ENCODE assay signal across 8 mouse cellular contexts in genomic region chr5:128971298-128971697, GRCm38 (mm10). TPM values are rescaled to one million over a fixed set of nuclear protein-coding genes. Genes with fewer than 3 reads are reported as not detected.
DNase-seq lines count a peak whose midpoint lies in the region; ATAC-seq and TF ChIP-seq lines count a peak whose summit lies in the region.

No protein-coding gene starts in this region.

- no peak overlapping the region for H3K9ac ChIP-seq in limb, embryonic 14.5 days (ENCODE audit: low read depth, low read length, severe bottlenecking)
- peak overlapping the region; percentile 46; the same call in 1 of the 2 replicates for H3K9ac ChIP-seq in midbrain, embryonic 16.5 days (ENCODE audit: low read depth, low read length)

- H3K4me1 ChIP-seq in kidney, adult 2 months (ENCODE audit: control insufficient read depth, insufficient read depth, low read length): no peaks in the 10 kb centered on the region
- H3K4me1 ChIP-seq in limb, embryonic 14.5 days (ENCODE audit: control insufficient read depth, insufficient read depth, low read length): no peaks in the 10 kb centered on the region
- H3K4me1 ChIP-seq in midbrain, embryonic 16.5 days (ENCODE audit: control insufficient read depth, insufficient read depth, low read length): no peaks in the 10 kb centered on the region

- peak; percentile 36 for DNase-seq in ovary, postnatal 10 days (ENCODE audit: low spot score)
- no peak for DNase-seq in ovary, adult 18-20 months (ENCODE audit: low spot score)
- peak; percentile 84 to 87 for DNase-seq in cerebellum, postnatal 10 days
- DNase-seq in frontal cortex, postnatal 25 days (ENCODE audit: low spot score in 2 of 2): peak; percentile 68 to 79
- peak; percentile 55 for DNase-seq in kidney, adult 2 months
- peak; percentile 60 for DNase-seq in limb, embryonic 14.5 days (ENCODE audit: low spot score)
- peak; percentile 67 for DNase-seq in splenic B cell, adult 2 months (ENCODE audit: low read depth, low spot score)

- H3K27ac ChIP-seq in kidney, adult 2 months (ENCODE audit: insufficient read depth, low read depth, low read length): no peak overlapping the region
- no peak overlapping the region for H3K27ac ChIP-seq in limb, embryonic 14.5 days (replicated peaks; ENCODE audit: low read depth, low read length)
- no peak overlapping the region for H3K27ac ChIP-seq in midbrain, embryonic 16.5 days (ENCODE audit: low read length)

- TF ChIP-seq CTCF in kidney, adult 2 months (conservative IDR thresholded peaks at IDR 0.05; ENCODE audit: insufficient read depth, insufficient read length, low read depth, low read length): peak; percentile 65

- H3K27me3 ChIP-seq in kidney, adult 2 months (replicated peaks; ENCODE audit: control insufficient read depth, insufficient read depth, low read length): no peaks in the 10 kb centered on the region
- no peaks in the 10 kb centered on the region for H3K27me3 ChIP-seq in limb, embryonic 14.5 days (ENCODE audit: control insufficient read depth, insufficient read depth, low read length)
- no peaks in the 10 kb centered on the region for H3K27me3 ChIP-seq in midbrain, embryonic 16.5 days (ENCODE audit: control insufficient read depth, insufficient read depth, low read depth, low read length)
- no peaks in the 10 kb centered on the region for H3K27me3 ChIP-seq in splenic B cell, adult 2 months (ENCODE audit: control insufficient read depth, insufficient read depth, low read length, poor library complexity, severe bottlenecking)

- no peak overlapping the region for H3K4me2 ChIP-seq in limb, embryonic 14.5 days (replicated peaks; ENCODE audit: low read depth, low read length, severe bottlenecking)
- H3K4me2 ChIP-seq in midbrain, embryonic 16.5 days (ENCODE audit: low read length): peak overlapping the region; percentile 24; the same call in 1 of the 2 replicates

- ATAC-seq in limb, embryonic 14.5 days (ENCODE audit: low FRiP score, low read depth): no peak
- peak; percentile 36; the same call in 1 of the 2 replicates for ATAC-seq in midbrain, embryonic 16.5 days

- no peak overlapping the region for H3K4me3 ChIP-seq in kidney, adult 2 months (ENCODE audit: insufficient read depth, low read depth, low read length)
- no peak overlapping the region for H3K4me3 ChIP-seq in limb, embryonic 14.5 days (replicated peaks; ENCODE audit: low read length)
- H3K4me3 ChIP-seq in midbrain, embryonic 16.5 days (ENCODE audit: low read depth, low read length): no peak overlapping the region

- no peak for TF ChIP-seq POLR2A in kidney, adult 2 months (IDR thresholded peaks at IDR 0.05; ENCODE audit: low read depth, low read length)
- no peak for TF ChIP-seq POLR2A in limb, embryonic 14.5 days (IDR thresholded peaks at IDR 0.05; ENCODE audit: borderline replicate concordance, extremely low read depth, insufficient read depth, insufficient read length)

- no peaks in the 10 kb centered on the region for H3K36me3 ChIP-seq in kidney, adult 2 months (ENCODE audit: control insufficient read depth, insufficient read depth, low read length)
- no peaks in the 10 kb centered on the region for H3K36me3 ChIP-seq in limb, embryonic 14.5 days (ENCODE audit: control insufficient read depth, insufficient read depth, low read length)
- no peaks in the 10 kb centered on the region for H3K36me3 ChIP-seq in midbrain, embryonic 16.5 days (ENCODE audit: control insufficient read depth, insufficient read depth, low read length)
- no peaks in the 10 kb centered on the region for H3K36me3 ChIP-seq in splenic B cell, adult 2 months (ENCODE audit: control insufficient read depth, insufficient read depth, low read length, poor library complexity, severe bottlenecking)

- WGBS in kidney, adult 2 months: 17% methylated on average over 14 of the region's 14 CpGs
- WGBS in limb, embryonic 14.5 days: 18% methylated on average over 14 of the region's 14 CpGs
- 12% methylated on average over 14 of the region's 14 CpGs for WGBS in midbrain, embryonic 16.5 days

- H3K9me3 ChIP-seq in limb, embryonic 14.5 days (ENCODE audit: control insufficient read depth, low read length): no peaks in the 10 kb centered on the region; the same call in 1 of the 2 replicates
- no peaks in the 10 kb centered on the region for H3K9me3 ChIP-seq in midbrain, embryonic 16.5 days (replicated peaks; ENCODE audit: control insufficient read depth, low read length, poor library complexity, severe bottlenecking)

RNA-seq across cellular contexts. Expression of gene Rimbp2, which starts 18.0 kb away (rescaled TPM):
- 0.11 and 0.55 TPM in 2 replicates for polyA plus RNA-seq in kidney, adult 2 months (2012; rRNA removed)
- polyA plus RNA-seq in limb, embryonic 14.5 days (2012; rRNA removed): 0.27 and 0.30 TPM in 2 replicates
- polyA plus RNA-seq in limb, embryonic 14.5 days (2014; fragmentation: Nextera tagmentation; extraction: Ambion mirVana): 0.03 and 0.11 TPM in 2 replicates
- 6.2 and 6.8 TPM in 2 replicates for polyA plus RNA-seq in midbrain, embryonic 16.5 days (2015; fragmentation: Nextera tagmentation; extraction: Ambion mirVana)

RNA-seq across cellular contexts. Expression of gene Stx2, which starts 37.1 kb away (rescaled TPM):
- polyA plus RNA-seq in kidney, adult 2 months (2012; rRNA removed): 22.4 and 24.8 TPM in 2 replicates
- polyA plus RNA-seq in limb, embryonic 14.5 days (2012; rRNA removed): 46.2 and 46.8 TPM in 2 replicates
- 28.6 and 33.3 TPM in 2 replicates for polyA plus RNA-seq in limb, embryonic 14.5 days (2014; fragmentation: Nextera tagmentation; extraction: Ambion mirVana)
- polyA plus RNA-seq in midbrain, embryonic 16.5 days (2015; fragmentation: Nextera tagmentation; extraction: Ambion mirVana): 14.8 TPM in 2 replicates

RNA-seq across cellular contexts. Expression of gene Ran, which starts 48.6 kb away (rescaled TPM):
- 45.6 and 48.6 TPM in 2 replicates for polyA plus RNA-seq in kidney, adult 2 months (2012; rRNA removed)
- polyA plus RNA-seq in limb, embryonic 14.5 days (2012; rRNA removed): 223 and 266 TPM in 2 replicates
- polyA plus RNA-seq in limb, embryonic 14.5 days (2014; fragmentation: Nextera tagmentation; extraction: Ambion mirVana): 456 and 476 TPM in 2 replicates
- 329 and 357 TPM in 2 replicates for polyA plus RNA-seq in midbrain, embryonic 16.5 days (2015; fragmentation: Nextera tagmentation; extraction: Ambion mirVana)
